Mouse (Mus musculus) liver, adult 2 months (tissue): Measurements from ENCODE around the gene Srcap. TPM values are rescaled to one million over a fixed set of nuclear protein-coding genes. Genes with fewer than 3 reads are reported as not detected.

Experiments used
- DNase-seq: peaks from one replicate; pipeline ENCODE4 v3.0.0-alpha.2; 2011; ENCODE audit warnings: low read depth, low spot score; ENCODE audit errors: extremely low read depth
- H3K27ac ChIP-seq: fragments of 200-500 bp; replicated peaks from 2 replicates; pipeline ENCODE4 v1.5.1; 2012; ENCODE audit warnings: low read depth, mild to moderate bottlenecking, control low read depth, inconsistent platforms, low read length; ENCODE audit not compliant: insufficient read depth
- H3K27me3 ChIP-seq: fragments of 200-500 bp; 2 replicates; pipeline ENCODE4 v1.6.1; 2012; ENCODE audit warnings: mild to moderate bottlenecking, moderate library complexity, low read length, inconsistent platforms; ENCODE audit not compliant: control insufficient read depth, insufficient read depth
- H3K36me3 ChIP-seq: fragments of 200-500 bp; 2 replicates; pipeline ENCODE4 v1.6.1; 2012; ENCODE audit warnings: low read length, inconsistent platforms; ENCODE audit not compliant: control insufficient read depth, insufficient read depth
- H3K4me1 ChIP-seq: fragments of 200-500 bp; 2 replicates; pipeline ENCODE4 v1.6.1; 2011; ENCODE audit warnings: low read length; ENCODE audit not compliant: control insufficient read depth, insufficient read depth
- H3K4me3 ChIP-seq: fragments of 200-500 bp; 2 replicates; pipeline ENCODE4 v1.5.1; 2011; ENCODE audit warnings: low read depth, mild to moderate bottlenecking, control low read depth, low read length, moderate library complexity; ENCODE audit not compliant: insufficient read depth
- H3K79me2 ChIP-seq: fragments of 200-500 bp; 2 replicates; pipeline ENCODE4 v1.6.1; 2012; ENCODE audit warnings: inconsistent platforms, mild to moderate bottlenecking, low read length, moderate library complexity; ENCODE audit not compliant: control insufficient read depth, insufficient read depth
- H3K9ac ChIP-seq: fragments of 200-500 bp; 2 replicates; pipeline ENCODE4 v1.6.1; 2012; ENCODE audit warnings: low read depth, mild to moderate bottlenecking, control low read depth, inconsistent platforms, low read length
- CTCF ChIP-seq: fragments of 200-500 bp; IDR thresholded peaks from 2 replicates; pipeline ENCODE4 v1.5.1; 2011; ENCODE audit warnings: low read depth, low read length, control low read depth
- POLR2A ChIP-seq: fragments of 200-500 bp; IDR thresholded peaks from 2 replicates; pipeline ENCODE4 v1.6.1; 2011; ENCODE audit warnings: low read length, control low read depth; ENCODE audit not compliant: insufficient read depth; ENCODE audit errors: extremely low read depth
- WGBS: fragments of 180-500 bp; shearing (Covaris S2); methylation state at CpG from one replicate; pipeline ENCODE4 v1.1.7; 2018; 5-methylcytosine and 5-hydroxymethylcytosine counted together
- polyA plus RNA-seq: library from polyadenylated mRNA; depleted of rRNA; stranded (reverse); fragments of >200 nt; gene quantifications from 2 replicates; pipeline ENCODE4 v1.2.3, GENCODE M21; 2012
- total RNA-seq: library from RNA; depleted of rRNA; stranded (reverse); fragments of >200 nt; gene quantifications from 2 replicates; pipeline ENCODE4 v1.2.3, GENCODE M21; 2014

Gene Srcap
- total and polyA plus RNA-seq, 2 experiments = 9.6 to 10.9 TPM

- H3K9ac ChIP-seq = no peak overlapping the region
- peaks cover 82% of the 10 kb centered on the region for H3K36me3 ChIP-seq
- H3K4me3 ChIP-seq = no peak overlapping the region
- no peaks in the 10 kb centered on the region for H3K4me1 ChIP-seq
- no peak for TF ChIP-seq POLR2A
- TF ChIP-seq CTCF = no peak
- 83% methylated on average over 3 of the region's 3 CpGs for WGBS
- H3K27me3 ChIP-seq = no peaks in the 10 kb centered on the region
- H3K27ac ChIP-seq = no peak overlapping the region
- H3K79me2 ChIP-seq = no peaks in the 10 kb centered on the region
- DNase-seq = no peak
These were observed 29.9 kb downstream of the Srcap start for GRCm38 (mm10) chr7:127541671-127542070.

- no peak overlapping the region for H3K4me3 ChIP-seq
- peak; percentile 82 for DNase-seq
- no peak overlapping the region for H3K9ac ChIP-seq
- peaks cover 51% of the 10 kb centered on the region for H3K36me3 ChIP-seq
- 0 out of 2 replicates have a peak overlapping the region, but pooled peaks have one; percentile 28 for H3K27ac ChIP-seq
- H3K27me3 ChIP-seq = no peaks in the 10 kb centered on the region
- no peak for TF ChIP-seq CTCF
- no peak for TF ChIP-seq POLR2A
- H3K79me2 ChIP-seq = no peaks in the 10 kb centered on the region
- peaks cover 3% of the 10 kb centered on the region; the same call in 1 of the 2 replicates for H3K4me1 ChIP-seq
- 39% methylated on average over 15 of the region's 15 CpGs for WGBS
These were observed 37.5 kb downstream of the Srcap start for GRCm38 (mm10) chr7:127549116-127549835.

GRCm38 (mm10) chr7:127551558-127551957, 39.8 kb downstream of the Srcap start:
- Histone ChIP-seq H3K4me1 (peaks cover 3% of the 10 kb centered on the region; the same call in 1 of the 2 replicates), H3K36me3 (peaks cover 60% of the 10 kb centered on the region), H3K79me2 (no peaks in the 10 kb centered on the region), H3K27ac (no peak overlapping the region), H3K27me3 (no peaks in the 10 kb centered on the region), H3K9ac (no peak overlapping the region), H3K4me3 (no peak overlapping the region)
- peak; percentile 76 for DNase-seq
- TF ChIP-seq CTCF = no peak
- TF ChIP-seq POLR2A = no peak
- WGBS = 27% methylated on average over 8 of the region's 8 CpGs

- peaks cover 46% of the 10 kb centered on the region for H3K36me3 ChIP-seq
These were observed 48.8 kb downstream of the Srcap start for GRCm38 (mm10) chr7:127560580-127560979.

GRCm38 (mm10) chr7:127561340-127561858, 49.6 kb downstream of the Srcap start, which contains the start of gene Tmem265:
TSS of gene Tmem265 (plus strand) at chr7:127561390.
- H3K36me3 ChIP-seq = peaks cover 46% of the 10 kb centered on the region
- H3K4me1 ChIP-seq = no peaks in the 10 kb centered on the region
- no peak for TF ChIP-seq CTCF
- TF ChIP-seq POLR2A = no peak
- no peaks in the 10 kb centered on the region for H3K27me3 ChIP-seq
- H3K9ac ChIP-seq = no peak within 1 kb of the TSS
- no peaks in the 10 kb centered on the region for H3K79me2 ChIP-seq
- no peak for DNase-seq
- H3K4me3 ChIP-seq = no peak within 1 kb of the TSS
- 88% methylated on average over 5 of the region's 5 CpGs for WGBS
- no peak within 1 kb of the TSS for H3K27ac ChIP-seq

More at GRCm38 (mm10) chr7:127560580-127560979, 48.8 kb downstream of the Srcap start:
- Histone ChIP-seq H3K27me3 (no peaks in the 10 kb centered on the region), H3K9ac (no peak overlapping the region), H3K4me3 (no peak overlapping the region), H3K27ac (no peak overlapping the region), H3K4me1 (no peaks in the 10 kb centered on the region), H3K79me2 (no peaks in the 10 kb centered on the region)
- no peak for DNase-seq
- 96% methylated on average over 11 of the region's 11 CpGs for WGBS
- no peak for TF ChIP-seq CTCF
- no peak for TF ChIP-seq POLR2A
